Mouse (Mus musculus) heart, embryonic 12.5 days (tissue): ENCODE results near the gene Fcrls. TPM values are rescaled to one million over a fixed set of nuclear protein-coding genes. Genes with fewer than 3 reads are reported as not detected.

Source experiments
- ATAC-seq: fragments of 200-750 bp; cut with Nextera tagmentation; 2 replicates; pipeline ENCODE4 v1.8.0; 2017; ENCODE audit warnings: moderate TSS enrichment, moderate library complexity; ENCODE audit not compliant: insufficient number of reproducible peaks, low FRiP score
- H3K27ac ChIP-seq: fragments of 300-500 bp; sonication (generic); 2 replicates; pipeline ENCODE4 v1.5.1; 2016; ENCODE audit warnings: mild to moderate bottlenecking, moderate library complexity; ENCODE audit not compliant: poor library complexity, severe bottlenecking
- H3K27me3 ChIP-seq: fragments of 300-500 bp; sonication (generic); replicated peaks from 2 replicates; pipeline ENCODE4 v1.6.1; 2016; ENCODE audit warnings: mild to moderate bottlenecking, moderate library complexity
- H3K36me3 ChIP-seq: fragments of 300-500 bp; sonication (generic); 2 replicates; pipeline ENCODE4 v1.6.1; 2016; ENCODE audit warnings: mild to moderate bottlenecking, moderate library complexity
- H3K4me1 ChIP-seq: fragments of 300-500 bp; sonication (generic); replicated peaks from 2 replicates; pipeline ENCODE4 v1.6.1; 2016; ENCODE audit warnings: mild to moderate bottlenecking
- H3K4me2 ChIP-seq: fragments of 300-500 bp; sonication (generic); 2 replicates; pipeline ENCODE4 v1.6.1; 2016; ENCODE audit warnings: mild to moderate bottlenecking, moderate library complexity
- H3K4me3 ChIP-seq: fragments of 300-500 bp; sonication (generic); 2 replicates; pipeline ENCODE4 v1.5.1; 2016; ENCODE audit warnings: mild to moderate bottlenecking
- H3K9ac ChIP-seq: fragments of 300-500 bp; sonication (generic); 2 replicates; pipeline ENCODE4 v1.6.1; 2016; ENCODE audit warnings: mild to moderate bottlenecking, moderate library complexity
- H3K9me3 ChIP-seq: fragments of 300-500 bp; sonication (generic); replicated peaks from 2 replicates; pipeline ENCODE4 v1.6.1; 2016; ENCODE audit warnings: mild to moderate bottlenecking, moderate library complexity
- WGBS: fragments of 180-500 bp; shearing (Covaris S2); methylation state at CpG from one replicate; pipeline ENCODE4 v1.1.7; 2016; 5-methylcytosine and 5-hydroxymethylcytosine counted together
- polyA plus RNA-seq: library from polyadenylated mRNA; unstranded; fragments of >200 nt; fragmentation: Nextera tagmentation; extraction: Ambion mirVana; gene quantifications from 2 replicates; pipeline ENCODE4 v1.2.1, GENCODE M21; 2016

The Fcrls gene
- polyA plus RNA-seq, 1 experiment from 2014 or later, result 4.5 TPM

DNA sequence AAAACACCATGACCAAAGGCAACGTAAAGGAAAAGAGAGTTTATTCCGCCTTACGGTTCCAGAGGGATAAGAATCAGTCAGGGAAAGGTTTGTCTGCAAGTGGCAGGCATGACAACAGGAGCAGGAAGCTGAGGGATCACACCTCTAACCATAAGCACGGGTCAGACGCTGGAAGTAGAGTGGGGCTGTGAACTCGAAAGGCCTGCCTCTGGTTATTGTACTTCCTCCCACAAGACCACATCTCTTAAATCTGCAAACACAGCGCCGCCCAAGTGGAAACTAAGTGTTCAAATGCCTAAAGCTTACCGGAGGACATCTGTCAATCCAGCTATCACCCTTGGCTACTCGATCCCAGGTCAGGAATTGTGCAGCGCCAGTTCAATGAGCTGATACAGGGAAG, 48.4 kb downstream of the Fcrls start:
- no peak overlapping the region for H3K9ac ChIP-seq
- no peaks in the 10 kb centered on the region for H3K27me3 ChIP-seq
- no peaks in the 10 kb centered on the region for H3K9me3 ChIP-seq
- H3K27ac ChIP-seq, result no peak overlapping the region
- H3K4me2 ChIP-seq, result no peak overlapping the region
- H3K36me3 ChIP-seq, result no peaks in the 10 kb centered on the region
- 60% methylated on average over 11 of the region's 11 CpGs for WGBS
- ATAC-seq, result no peak
- no peak overlapping the region for H3K4me3 ChIP-seq
- H3K4me1 ChIP-seq, result no peaks in the 10 kb centered on the region

DNA sequence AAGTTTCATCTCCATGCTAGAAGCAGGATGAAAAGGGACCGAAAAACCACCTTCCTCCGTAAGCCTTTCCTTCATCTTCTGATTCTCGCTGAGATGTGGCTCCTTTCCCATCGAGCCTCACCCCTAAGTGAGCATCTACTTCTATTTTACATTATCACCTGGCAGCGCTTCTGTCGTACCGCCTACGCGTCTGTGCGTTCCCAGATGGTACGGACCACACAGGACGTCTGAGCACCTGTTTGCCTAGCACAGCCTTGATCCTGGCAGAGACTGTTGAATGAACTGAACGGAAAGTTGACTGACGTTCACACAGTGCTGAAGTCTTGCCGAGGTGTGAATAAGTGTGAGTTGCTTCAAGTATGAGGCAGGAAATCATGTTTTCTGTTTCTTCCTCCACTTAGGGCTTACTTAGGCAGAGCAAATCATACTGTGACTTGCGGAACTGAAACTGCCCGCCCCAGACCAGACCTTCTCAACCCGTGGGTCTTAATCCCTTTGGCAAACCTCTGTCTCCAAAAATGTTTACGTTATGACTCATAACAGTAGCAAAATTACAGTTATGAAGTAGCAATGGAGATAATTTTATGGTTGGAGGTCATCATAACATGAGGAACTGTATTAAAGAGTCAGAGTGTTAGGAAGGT, 49.2 kb downstream of the Fcrls start:
- H3K9ac ChIP-seq, result no peak overlapping the region
- H3K36me3 ChIP-seq, result no peaks in the 10 kb centered on the region
- H3K4me2 ChIP-seq, result no peak overlapping the region
- no peak overlapping the region for H3K4me3 ChIP-seq
- H3K27ac ChIP-seq, result no peak overlapping the region
- no peaks in the 10 kb centered on the region for H3K4me1 ChIP-seq
- no peaks in the 10 kb centered on the region for H3K27me3 ChIP-seq
- H3K9me3 ChIP-seq, result no peaks in the 10 kb centered on the region
- ATAC-seq, result no peak
- 85% methylated on average over 19 of the region's 19 CpGs for WGBS

GRCm38 (mm10) chr3:87206336-87207075, 57.0 kb downstream of the Fcrls start:
- Histone ChIP-seq H3K27ac (no peak overlapping the region), H3K4me3 (no peak overlapping the region)

More at GRCm38 (mm10) chr3:87206336-87207075, 57.0 kb downstream of the Fcrls start:
- no peaks in the 10 kb centered on the region for H3K9me3 ChIP-seq
- H3K4me2 ChIP-seq, result no peak overlapping the region
- H3K9ac ChIP-seq, result no peak overlapping the region
- H3K4me1 ChIP-seq, result no peaks in the 10 kb centered on the region
- 78% methylated on average over 5 of the region's 5 CpGs for WGBS
- H3K27me3 ChIP-seq, result no peaks in the 10 kb centered on the region
- ATAC-seq, result no peak
- no peaks in the 10 kb centered on the region for H3K36me3 ChIP-seq

Other genes with a start within 250 kb of the Fcrls start
- gene Kirrel, start 89.0 kb downstream of the Fcrls start, polyA plus RNA-seq, result 19.6 and 20.1 TPM in 2 replicates
- 0.10 and 0.18 TPM in 2 replicates for gene Cd5l, start 94.1 kb upstream of the Fcrls start, polyA plus RNA-seq
- 0.27 TPM in 1 of 2 replicates, not detected in the other for gene Fcrl1, start 112.6 kb upstream of the Fcrls start, polyA plus RNA-seq
- gene Fcrl5, start 172.0 kb upstream of the Fcrls start, polyA plus RNA-seq, result not detected in 2 replicates